Mouse (Mus musculus) cerebellum, adult 2 months (tissue): ENCODE measurements at regions not wholly inside any gene's neighbourhood (a gene's known extent, or its start where the extent isn't known, plus 50 kb on each side); places are given as distances from the start of the nearest gene placed in this dataset.

ENCODE experiments used
- DNase-seq, 2 experiments: peaks; one replicate each; pipeline ENCODE4 v3.0.0; 2021
- H3K27ac ChIP-seq: fragments of 200-500 bp; 2 replicates; pipeline ENCODE4 v1.5.1; 2012; ENCODE audit warnings: low read length, control low read depth, inconsistent platforms; ENCODE audit not compliant: insufficient read depth
- H3K27me3 ChIP-seq: fragments of 200-500 bp; 2 replicates; pipeline ENCODE4 v1.6.1; 2012; ENCODE audit warnings: inconsistent platforms, mild to moderate bottlenecking, low read length, moderate library complexity; ENCODE audit not compliant: control insufficient read depth, insufficient read depth
- H3K4me1 ChIP-seq: fragments of 200-500 bp; 2 replicates; pipeline ENCODE4 v1.6.1; 2011; ENCODE audit warnings: low read length; ENCODE audit not compliant: control insufficient read depth, insufficient read depth
- H3K4me3 ChIP-seq: fragments of 200-500 bp; replicated peaks from 2 replicates; pipeline ENCODE3; 2011; ENCODE audit warnings: mild to moderate bottlenecking, low read depth, low read length, control low read depth; ENCODE audit not compliant: insufficient read depth
- CTCF ChIP-seq: fragments of 200-500 bp; IDR thresholded peaks from 2 replicates; pipeline ENCODE4 v1.5.1; 2011; ENCODE audit warnings: low read depth, mild to moderate bottlenecking, control low read depth, low read length, moderate library complexity, borderline replicate concordance; ENCODE audit not compliant: insufficient read depth
- POLR2A ChIP-seq: fragments of 200-500 bp; IDR thresholded peaks from 2 replicates; pipeline ENCODE4 v1.6.1; 2011; ENCODE audit warnings: low read length, control low read depth, borderline replicate concordance; ENCODE audit not compliant: insufficient read depth
- whole genome bisulfite sequencing: fragments of 180-500 bp; shearing (Covaris S2); methylation state at CpG from one replicate; pipeline ENCODE4 v1.1.7; 2018; 5-methylcytosine and 5-hydroxymethylcytosine counted together

- Histone ChIP-seq H3K27ac (no peak overlapping the region), H3K4me3 (no peak overlapping the region), H3K27me3 (no peaks in the 10 kb centered on the region), H3K4me1 (no peaks in the 10 kb centered on the region)
- no peak for DNase-seq
- TF ChIP-seq POLR2A (no peak), CTCF (no peak)
- 23% methylated on average over 1 of the region's 1 CpGs for WGBS
Observed at GRCm38 (mm10) chr2:101136867-101137266, 487.7 kb upstream of the Rag2 start.

GRCm38 (mm10) chr2:101139931-101140330, 484.6 kb upstream of the Rag2 start:
- Histone ChIP-seq H3K27me3 (no peaks in the 10 kb centered on the region), H3K4me3 (no peak overlapping the region), H3K27ac (no peak overlapping the region), H3K4me1 (no peaks in the 10 kb centered on the region)
- no peak for TF ChIP-seq POLR2A
- TF ChIP-seq CTCF, result no peak
- WGBS, result 15% methylated on average over 1 of the region's 1 CpGs
- no peak for DNase-seq

- 52% methylated on average over 5 of the region's 5 CpGs for WGBS
- peak in 1 of 2 experiments; percentile 32 for DNase-seq
- TF ChIP-seq CTCF, result no peak
- no peak for TF ChIP-seq POLR2A
- H3K4me1 ChIP-seq, result no peaks in the 10 kb centered on the region
- H3K27me3 ChIP-seq, result no peaks in the 10 kb centered on the region; the same call in 1 of the 2 replicates
- H3K27ac ChIP-seq, result no peak overlapping the region
- H3K4me3 ChIP-seq, result no peak overlapping the region
Observed at GRCm38 (mm10) chr2:101156755-101157271, 467.7 kb upstream of the Rag2 start.

GRCm38 (mm10) chr2:101159276-101159675, 465.2 kb upstream of the Rag2 start:
- DNase-seq, result peak in 1 of 2 experiments; percentile 10
- TF ChIP-seq POLR2A (no peak), CTCF (no peak)
- H3K27ac ChIP-seq, result no peak overlapping the region
- no peak overlapping the region for H3K4me3 ChIP-seq
- H3K4me1 ChIP-seq, result no peaks in the 10 kb centered on the region
- 18% methylated on average over 4 of the region's 4 CpGs for WGBS
- H3K27me3 ChIP-seq, result no peaks in the 10 kb centered on the region; the same call in 1 of the 2 replicates

- no peaks in the 10 kb centered on the region for H3K4me1 ChIP-seq
- no peak for TF ChIP-seq CTCF
- no peak for TF ChIP-seq POLR2A
- peak in 1 of 2 experiments; percentile 7 for DNase-seq
- WGBS, result 29% methylated on average over 6 of the region's 6 CpGs
- H3K27ac ChIP-seq, result no peak overlapping the region
- H3K4me3 ChIP-seq, result no peak overlapping the region
- no peaks in the 10 kb centered on the region; the same call in 1 of the 2 replicates for H3K27me3 ChIP-seq
Observed at GRCm38 (mm10) chr2:101165942-101166341, 458.6 kb upstream of the Rag2 start.

- DNase-seq, result no peak
- Histone ChIP-seq H3K4me1 (no peaks in the 10 kb centered on the region), H3K27ac (no peak overlapping the region), H3K4me3 (no peak overlapping the region), H3K27me3 (no peaks in the 10 kb centered on the region; the same call in 1 of the 2 replicates)
- TF ChIP-seq CTCF (no peak), POLR2A (no peak)
- 14% methylated on average over 6 of the region's 6 CpGs for WGBS
Observed at GRCm38 (mm10) chr2:101172806-101173205, 451.7 kb upstream of the Rag2 start.

- WGBS, result 87% methylated on average over 3 of the region's 3 CpGs
- H3K27ac ChIP-seq, result no peak overlapping the region
- H3K27me3 ChIP-seq, result no peaks in the 10 kb centered on the region
- TF ChIP-seq CTCF, result no peak
- no peak for TF ChIP-seq POLR2A
- DNase-seq, result no peak
- H3K4me1 ChIP-seq, result no peaks in the 10 kb centered on the region
- H3K4me3 ChIP-seq, result no peak overlapping the region
Observed at GRCm38 (mm10) chr2:101175124-101175523, 449.4 kb upstream of the Rag2 start.

GRCm38 (mm10) chr2:101206637-101207036, 417.9 kb upstream of the Rag2 start:
- no peaks in the 10 kb centered on the region for H3K4me1 ChIP-seq
- no peak overlapping the region for H3K4me3 ChIP-seq
- H3K27ac ChIP-seq, result no peak overlapping the region
- 90% methylated on average over 3 of the region's 3 CpGs for WGBS
- no peak for TF ChIP-seq CTCF
- no peak for TF ChIP-seq POLR2A
- no peak for DNase-seq
- no peaks in the 10 kb centered on the region for H3K27me3 ChIP-seq
